Mouse (Mus musculus) stomach, embryonic 16.5 days (tissue): Measurements from ENCODE around the gene Ephb1. TPM values are rescaled to one million over a fixed set of nuclear protein-coding genes. Genes with fewer than 3 reads are reported as not detected.

Source experiments
- ATAC-seq: fragments of 200-750 bp; cut with Nextera tagmentation; 2 replicates; pipeline ENCODE4 v1.8.0; 2017; ENCODE audit warnings: moderate number of reproducible peaks, moderate TSS enrichment; ENCODE audit not compliant: insufficient read depth, low FRiP score
- H3K27ac ChIP-seq: fragments of 300-500 bp; sonication (generic); 2 replicates; pipeline ENCODE4 v1.5.1; 2014; ENCODE audit warnings: low read length
- H3K27me3 ChIP-seq: fragments of 300-500 bp; sonication (generic); 2 replicates; pipeline ENCODE4 v1.6.1; 2014; ENCODE audit warnings: low read length, control low read depth, mixed read lengths; ENCODE audit not compliant: control insufficient read depth, insufficient read depth
- H3K36me3 ChIP-seq: fragments of 300-500 bp; sonication (generic); 2 replicates; pipeline ENCODE4 v1.6.1; 2014; ENCODE audit warnings: low read length; ENCODE audit not compliant: control insufficient read depth, insufficient read depth
- H3K4me1 ChIP-seq: fragments of 300-500 bp; sonication (generic); 2 replicates; pipeline ENCODE4 v1.6.1; 2014; ENCODE audit warnings: low read length, control low read depth, mixed read lengths; ENCODE audit not compliant: control insufficient read depth, insufficient read depth
- H3K4me2 ChIP-seq: fragments of 300-500 bp; sonication (generic); 2 replicates; pipeline ENCODE4 v1.6.1; 2014; ENCODE audit warnings: low read depth, low read length, mixed read lengths
- H3K4me3 ChIP-seq: fragments of 300-500 bp; sonication (generic); replicated peaks from 2 replicates; pipeline ENCODE4 v1.5.1; 2014; ENCODE audit warnings: mild to moderate bottlenecking, low read length
- H3K9ac ChIP-seq: fragments of 300-500 bp; sonication (generic); 2 replicates; pipeline ENCODE4 v1.6.1; 2014; ENCODE audit warnings: low read length
- H3K9me3 ChIP-seq: fragments of 300-500 bp; sonication (generic); replicated peaks from 2 replicates; pipeline ENCODE4 v1.6.1; 2016; ENCODE audit warnings: low read length, control low read depth; ENCODE audit not compliant: control insufficient read depth
- WGBS: fragments of 180-500 bp; shearing (Covaris S2); extraction: QIAGEN DNeasy Blood & Tissue Kit; methylation state at CpG from one replicate; pipeline ENCODE4 v1.1.7; 2014; 5-methylcytosine and 5-hydroxymethylcytosine counted together
- polyA plus RNA-seq: library from polyadenylated mRNA; unstranded; fragments of >200 nt; fragmentation: Nextera tagmentation; extraction: Ambion mirVana; gene quantifications from 2 replicates; pipeline ENCODE4 v1.2.1, GENCODE M21; 2015

Gene Ephb1
- polyA plus RNA-seq, 1 experiment from 2014 or later = 3.6 TPM

DNA sequence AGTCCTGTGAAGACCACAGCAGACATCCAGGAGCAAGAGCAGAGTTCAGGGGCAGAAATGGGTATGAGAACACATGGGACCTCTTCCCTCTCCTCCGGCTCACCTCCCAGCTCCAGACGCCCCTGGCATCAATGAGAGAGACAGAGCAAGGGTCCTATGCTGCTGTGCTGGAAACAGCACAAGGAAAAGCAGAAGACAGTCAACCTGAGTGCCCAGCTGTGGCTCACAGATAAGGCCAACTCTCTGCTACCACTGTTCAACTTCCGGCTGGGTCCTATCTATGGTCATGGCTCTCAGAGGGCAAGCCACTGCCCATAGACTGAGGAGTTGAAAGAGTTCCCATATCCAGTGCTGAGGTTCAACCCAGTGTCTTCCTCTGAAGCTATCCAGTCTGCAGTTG is 7.7 kb downstream of the Ephb1 start:
- no peak overlapping the region for H3K4me2 ChIP-seq
- H3K27ac ChIP-seq = no peak overlapping the region
- H3K9me3 ChIP-seq = no peaks in the 10 kb centered on the region
- ATAC-seq = no peak
- no peaks in the 10 kb centered on the region for H3K36me3 ChIP-seq
- 89% methylated on average over 3 of the region's 3 CpGs for WGBS
- H3K9ac ChIP-seq = no peak overlapping the region
- no peak overlapping the region for H3K4me3 ChIP-seq
- H3K27me3 ChIP-seq = peaks cover 24% of the 10 kb centered on the region
- no peaks in the 10 kb centered on the region for H3K4me1 ChIP-seq

DNA sequence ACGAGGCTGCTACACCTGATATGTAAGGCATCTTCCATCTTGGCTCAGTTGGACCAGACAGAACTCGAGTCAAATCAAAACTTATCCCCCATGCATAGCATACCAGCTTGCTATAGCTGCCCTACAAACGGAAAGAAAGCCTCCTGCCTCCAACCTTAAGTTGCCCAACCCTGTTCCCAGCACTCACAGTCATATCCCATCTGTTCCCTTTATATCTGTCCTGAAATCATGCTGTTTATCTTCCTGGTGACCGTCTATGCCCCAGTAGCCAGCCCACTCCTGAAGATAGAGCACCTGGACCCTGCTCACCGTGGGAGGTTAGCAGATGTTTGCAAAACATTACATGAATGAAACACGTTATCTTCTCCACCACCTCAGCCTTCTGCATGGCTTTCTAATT is 9.0 kb downstream of the Ephb1 start:
- ATAC-seq = no peak
- 47% methylated on average over 6 of the region's 6 CpGs for WGBS

DNA sequence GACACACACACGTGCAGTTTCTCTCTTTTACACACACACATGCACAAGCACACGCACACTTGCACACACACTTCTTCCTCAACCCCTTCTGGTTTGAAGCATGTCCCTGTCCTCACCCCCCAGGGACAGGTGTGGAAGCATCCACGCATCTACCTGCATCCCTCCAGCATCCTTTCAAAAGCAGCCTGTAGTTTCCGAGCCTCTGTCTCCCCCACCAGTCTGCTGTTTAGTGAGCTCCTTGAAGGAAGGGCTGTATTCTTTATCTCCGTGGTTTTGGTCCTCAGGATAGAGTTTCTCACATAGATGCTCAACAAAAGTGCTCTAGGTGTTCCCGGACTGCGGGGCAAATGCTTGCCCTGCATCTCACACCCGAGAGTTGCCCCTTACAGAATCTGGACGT is 9.4 kb downstream of the Ephb1 start:
- 74% methylated on average over 9 of the region's 9 CpGs for WGBS
- H3K36me3 ChIP-seq = no peaks in the 10 kb centered on the region
- H3K9me3 ChIP-seq = no peaks in the 10 kb centered on the region
- H3K4me3 ChIP-seq = no peak overlapping the region
- no peak for ATAC-seq
- no peak overlapping the region for H3K9ac ChIP-seq
- no peaks in the 10 kb centered on the region for H3K4me1 ChIP-seq
- peaks cover 6% of the 10 kb centered on the region; the same call in 1 of the 2 replicates for H3K27me3 ChIP-seq
- H3K4me2 ChIP-seq = no peak overlapping the region
- no peak overlapping the region for H3K27ac ChIP-seq

More for the DNA sequence above, 9.0 kb downstream of the Ephb1 start:
- Histone ChIP-seq H3K27me3 (peaks cover 10% of the 10 kb centered on the region; the same call in 1 of the 2 replicates), H3K36me3 (no peaks in the 10 kb centered on the region), H3K9me3 (no peaks in the 10 kb centered on the region), H3K4me2 (no peak overlapping the region), H3K27ac (no peak overlapping the region), H3K4me1 (no peaks in the 10 kb centered on the region), H3K9ac (no peak overlapping the region), H3K4me3 (no peak overlapping the region)

DNA sequence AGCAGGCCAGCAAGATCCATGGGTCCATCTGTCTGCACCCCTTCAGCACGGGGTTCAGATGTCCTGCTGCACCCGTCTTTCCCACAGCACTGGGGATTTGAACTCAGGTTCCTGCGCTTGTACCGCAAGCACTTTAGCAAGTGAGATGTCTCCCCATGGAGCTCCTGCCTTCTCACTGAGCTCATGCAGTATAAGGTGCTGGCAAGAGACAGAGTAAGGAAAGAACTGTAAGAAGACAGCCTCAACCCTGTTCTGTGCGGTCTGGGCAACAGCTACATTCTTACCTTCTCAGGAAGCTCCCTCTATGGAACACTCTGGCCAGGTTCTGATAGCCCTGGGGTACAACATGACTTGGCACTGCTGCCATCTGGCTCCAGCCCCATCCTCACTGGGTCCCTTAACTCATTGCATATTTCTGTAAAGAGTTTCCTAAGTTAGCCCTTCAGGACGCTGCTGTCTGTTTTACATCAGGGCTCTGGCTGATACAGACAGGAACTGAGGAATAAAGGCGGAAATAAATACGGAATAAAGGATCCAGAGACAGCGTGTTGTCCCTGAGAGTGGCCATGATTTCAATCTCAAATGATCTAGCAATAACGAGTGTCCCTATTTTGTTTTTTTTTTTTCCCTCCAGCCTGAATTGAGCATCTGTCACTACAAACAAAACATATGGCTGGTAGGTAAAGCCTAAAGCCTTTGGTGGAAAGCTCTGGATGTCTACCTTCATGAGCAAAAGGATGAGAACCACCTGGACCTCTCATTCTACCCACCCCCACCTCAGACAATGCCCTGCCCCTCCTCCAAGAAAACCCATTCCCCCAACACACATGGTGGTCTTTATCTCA is 10.2 kb downstream of the Ephb1 start:
- Histone ChIP-seq H3K4me2 (no peak overlapping the region), H3K9me3 (no peaks in the 10 kb centered on the region), H3K9ac (no peak overlapping the region), H3K27me3 (0 out of 2 replicates have a peak, but pooled peaks cover under 1% of the 10 kb centered on the region), H3K4me3 (no peak overlapping the region), H3K36me3 (no peaks in the 10 kb centered on the region), H3K27ac (no peak overlapping the region), H3K4me1 (no peaks in the 10 kb centered on the region)
- no peak for ATAC-seq
- WGBS = 75% methylated on average over 10 of the region's 10 CpGs

DNA sequence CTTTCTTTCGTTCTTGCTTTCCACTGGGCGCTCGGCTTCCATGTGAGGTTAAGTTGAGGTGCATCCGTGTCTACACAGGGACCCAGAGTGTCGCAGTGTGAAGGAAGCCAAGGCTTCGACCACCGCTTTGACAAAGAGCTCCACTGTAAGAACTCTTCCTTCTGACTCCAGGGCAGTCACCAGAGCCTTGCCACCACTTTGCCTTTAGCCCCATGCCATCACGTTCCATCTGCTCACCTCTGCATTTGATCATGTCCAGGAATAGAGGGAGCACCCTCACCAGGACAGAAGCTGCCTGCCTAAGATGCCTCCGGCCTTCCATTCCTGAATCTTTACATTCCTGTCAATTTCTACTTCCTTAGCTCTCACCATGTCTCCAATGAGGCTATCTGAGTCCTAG is 11.4 kb downstream of the Ephb1 start:
- Histone ChIP-seq H3K4me3 (no peak overlapping the region), H3K9me3 (no peaks in the 10 kb centered on the region), H3K4me1 (no peaks in the 10 kb centered on the region), H3K36me3 (no peaks in the 10 kb centered on the region), H3K27ac (no peak overlapping the region), H3K27me3 (no peaks in the 10 kb centered on the region), H3K4me2 (no peak overlapping the region), H3K9ac (no peak overlapping the region)
- no peak for ATAC-seq
- 92% methylated on average over 9 of the region's 9 CpGs for WGBS

DNA sequence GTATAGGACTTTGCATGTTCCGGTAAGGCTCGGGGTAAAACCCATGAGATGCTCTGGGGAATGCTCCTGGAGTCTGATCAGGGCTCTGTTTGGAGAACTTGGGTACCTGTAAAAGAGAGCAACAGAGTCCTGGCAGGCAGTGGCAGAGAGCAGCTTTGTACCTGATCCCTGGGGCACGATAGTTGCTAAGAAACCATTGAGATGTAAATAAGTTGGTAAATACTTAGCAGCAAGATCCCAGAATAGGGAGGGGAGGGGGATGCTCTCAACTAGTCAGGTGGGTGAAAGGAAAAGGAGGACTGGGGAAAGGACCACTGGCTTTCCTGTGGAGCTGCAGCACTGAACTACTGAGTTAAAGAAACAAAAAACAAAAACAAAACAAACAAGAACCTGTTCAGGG is 12.5 kb downstream of the Ephb1 start:
- H3K4me3 ChIP-seq = no peak overlapping the region
- H3K27me3 ChIP-seq = no peaks in the 10 kb centered on the region
- no peaks in the 10 kb centered on the region for H3K36me3 ChIP-seq
- H3K4me1 ChIP-seq = no peaks in the 10 kb centered on the region
- H3K9me3 ChIP-seq = no peaks in the 10 kb centered on the region
- H3K27ac ChIP-seq = no peak overlapping the region
- H3K9ac ChIP-seq = no peak overlapping the region
- no peak overlapping the region for H3K4me2 ChIP-seq
- 47% methylated on average over 3 of the region's 3 CpGs for WGBS
- ATAC-seq = no peak

DNA sequence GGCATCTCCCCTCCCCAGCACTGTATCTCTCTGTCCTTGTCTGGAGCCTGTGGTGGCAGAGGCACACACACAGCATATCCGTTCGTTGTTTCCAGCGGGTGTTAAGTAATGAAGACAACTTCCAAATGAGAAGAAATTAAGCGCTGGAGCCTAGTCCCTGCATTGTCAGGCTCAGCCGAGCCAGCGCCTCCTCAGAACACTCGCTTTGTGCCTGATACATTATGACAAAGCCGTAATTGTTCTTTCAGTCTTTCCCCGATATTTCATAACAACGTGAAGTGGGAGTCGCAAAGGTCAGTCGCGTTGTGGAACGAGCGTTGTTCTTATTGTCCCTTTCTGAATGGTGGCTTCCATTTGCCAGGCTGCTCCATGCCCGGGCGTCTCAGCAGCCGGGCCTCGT is 13.7 kb downstream of the Ephb1 start:
- Histone ChIP-seq H3K4me3 (no peak overlapping the region), H3K36me3 (no peaks in the 10 kb centered on the region), H3K4me2 (no peak overlapping the region), H3K4me1 (no peaks in the 10 kb centered on the region), H3K27ac (no peak overlapping the region), H3K9ac (no peak overlapping the region), H3K9me3 (no peaks in the 10 kb centered on the region), H3K27me3 (no peaks in the 10 kb centered on the region)
- ATAC-seq = no peak
- 78% methylated on average over 19 of the region's 19 CpGs for WGBS

DNA sequence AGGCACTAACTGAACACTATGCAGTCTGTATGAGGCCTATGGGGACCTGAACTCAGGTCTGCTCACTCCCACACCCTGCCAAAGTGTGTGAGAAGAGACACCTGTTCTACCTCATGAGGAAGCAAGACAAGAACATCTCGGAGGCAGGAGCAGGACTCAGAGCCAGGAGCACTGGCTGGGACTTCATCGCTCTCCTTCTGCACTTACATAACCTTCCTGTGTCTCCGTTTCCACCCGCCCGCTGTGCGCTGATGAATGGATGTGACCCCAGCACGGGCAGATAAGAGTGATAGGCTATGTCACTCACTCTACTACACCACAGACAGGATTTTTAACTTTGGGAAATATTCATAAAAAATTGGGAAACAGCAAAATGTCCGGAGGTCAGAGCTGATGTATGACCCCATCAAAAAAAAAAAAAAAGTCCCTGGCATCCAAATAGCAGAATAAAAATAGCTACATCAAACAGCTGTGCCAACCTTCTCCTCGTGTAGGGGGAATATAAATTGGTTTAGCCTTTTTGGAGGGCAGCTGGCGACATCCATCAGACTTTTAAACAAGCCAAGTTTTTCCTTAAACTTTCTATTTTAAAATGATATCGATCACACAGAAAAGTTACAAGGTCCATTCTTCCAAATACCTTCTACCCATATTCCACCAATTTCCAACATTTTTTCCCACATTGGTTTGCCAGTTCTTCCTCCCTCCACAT is 18.8 kb downstream of the Ephb1 start:
- Histone ChIP-seq H3K4me2 (no peak overlapping the region), H3K9ac (no peak overlapping the region), H3K4me1 (no peaks in the 10 kb centered on the region), H3K9me3 (no peaks in the 10 kb centered on the region), H3K36me3 (no peaks in the 10 kb centered on the region), H3K27me3 (no peaks in the 10 kb centered on the region), H3K4me3 (no peak overlapping the region), H3K27ac (no peak overlapping the region)
- ATAC-seq = no peak
- WGBS = 54% methylated on average over 11 of the region's 11 CpGs

DNA sequence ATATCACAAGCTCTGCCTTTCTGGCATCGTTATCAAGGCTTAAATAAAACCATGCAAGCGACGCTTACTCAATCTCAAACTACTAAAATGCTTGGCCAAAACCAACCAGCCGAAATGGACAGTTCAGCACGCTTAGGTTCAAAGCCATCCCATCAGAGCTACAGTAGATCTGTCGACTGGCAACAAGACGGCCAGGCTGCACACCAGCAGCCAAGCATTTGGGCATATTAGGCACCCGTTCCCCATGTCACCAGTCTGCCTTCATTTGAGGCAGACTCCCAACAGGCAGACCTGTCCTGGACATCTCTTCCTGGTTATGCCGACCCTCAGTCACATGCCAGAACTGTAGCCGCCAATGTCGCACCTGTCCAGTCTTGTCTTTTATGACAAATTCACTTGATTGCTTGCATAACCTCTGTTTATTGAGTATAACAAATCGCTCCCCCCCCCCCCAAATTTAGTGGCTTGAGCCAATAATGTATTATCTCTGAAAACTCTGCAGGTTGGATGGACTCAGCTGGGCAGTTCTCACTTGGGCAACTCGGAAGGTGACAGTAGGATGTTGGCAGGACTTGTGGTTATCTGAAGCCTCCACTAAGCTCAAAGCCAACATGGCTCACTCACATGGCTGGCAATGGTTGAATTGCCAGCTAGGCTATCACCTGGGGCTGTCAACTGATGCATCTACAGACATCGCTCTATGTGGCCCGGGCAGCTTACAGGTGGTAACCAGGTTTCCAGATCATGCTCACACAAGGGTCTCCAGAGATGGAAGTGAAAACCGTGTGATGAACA is 24.0 kb downstream of the Ephb1 start:
- Histone ChIP-seq H3K27ac (no peak overlapping the region), H3K9ac (no peak overlapping the region), H3K36me3 (no peaks in the 10 kb centered on the region), H3K27me3 (no peaks in the 10 kb centered on the region), H3K9me3 (no peaks in the 10 kb centered on the region), H3K4me1 (no peaks in the 10 kb centered on the region), H3K4me2 (no peak overlapping the region), H3K4me3 (no peak overlapping the region)
- no peak for ATAC-seq
- WGBS = 95% methylated on average over 16 of the region's 16 CpGs
